Mouse (Mus musculus) spleen, postnatal 4 days (tissue): ENCODE results near the gene Rhot1.

Experiments used
- DNase-seq, 2 experiments: peaks; one replicate each; pipeline ENCODE4 v3.0.0; 2022; ENCODE audit warnings: low spot score in 2 of 2

Gene Rhot1

GRCm38 (mm10) chr11:80289701-80290445 lies 81.1 kb downstream of the Rhot1 start:
- no peak for DNase-seq

GRCm38 (mm10) chr11:80291004-80291403 lies 82.2 kb downstream of the Rhot1 start:
- no peak for DNase-seq

DNA sequence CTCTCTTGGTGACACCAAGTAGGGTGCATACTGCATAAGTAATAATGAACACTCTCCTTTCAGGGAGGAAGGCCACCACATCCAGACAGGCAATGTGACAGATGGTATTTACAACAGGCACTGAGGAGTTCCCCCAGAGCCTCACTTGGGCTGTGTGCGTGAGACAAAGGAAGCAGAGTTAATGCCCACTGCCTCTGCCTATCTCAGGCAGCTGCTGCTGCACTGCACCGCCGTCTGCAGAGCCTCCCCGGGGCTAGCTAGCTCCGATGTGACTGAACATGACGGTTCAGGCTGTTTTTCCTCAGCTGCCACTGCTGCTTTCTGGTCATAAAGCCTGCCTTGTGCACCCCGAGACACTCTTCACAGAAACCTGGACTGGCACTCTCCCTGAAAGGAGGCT lies 83.6 kb downstream of the Rhot1 start:
- no peak for DNase-seq

DNA sequence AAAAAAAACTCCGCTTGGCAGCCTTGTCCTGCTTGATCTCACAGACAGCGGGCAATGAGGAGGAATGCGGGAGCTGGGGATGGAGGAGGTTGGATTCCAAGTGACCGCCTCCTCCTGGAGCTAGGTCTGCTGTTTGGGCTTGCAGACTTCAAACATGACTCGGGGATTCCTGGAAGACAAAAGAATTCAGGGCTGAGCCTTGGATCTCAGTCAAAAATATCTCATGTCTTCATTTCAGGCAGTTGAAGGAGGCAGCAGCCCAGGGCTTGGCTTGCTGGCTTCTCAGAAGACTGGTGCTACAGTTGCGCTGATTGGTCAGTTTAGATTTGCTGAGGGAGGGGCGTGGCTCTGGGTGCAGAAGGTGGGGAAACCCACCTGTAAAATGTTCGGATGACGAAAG lies 86.2 kb downstream of the Rhot1 start:
- DNase-seq, result no peak

DNA sequence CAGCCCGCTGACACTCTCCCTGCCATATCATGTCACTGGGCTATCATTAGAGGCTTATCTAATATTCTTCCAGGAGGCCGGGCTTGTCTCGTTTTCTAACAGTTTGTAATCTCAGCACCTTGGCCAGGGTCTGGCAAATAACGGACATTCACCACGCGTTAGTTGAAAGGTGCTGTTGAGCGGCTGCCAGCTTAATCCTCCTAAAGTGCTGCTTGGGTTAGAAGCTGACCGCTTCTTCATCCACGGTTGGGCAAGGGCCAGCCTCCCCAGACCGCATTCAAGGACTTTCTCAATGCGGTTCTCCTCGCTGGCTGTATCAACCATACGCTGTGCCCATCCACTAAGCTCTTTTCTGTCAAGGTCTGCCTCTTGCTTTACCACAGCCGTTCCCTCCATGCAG lies 87.0 kb downstream of the Rhot1 start:
- DNase-seq, result no peak

- DNase-seq, result no peak
Observed at GRCm38 (mm10) chr11:80299513-80300235, 90.9 kb downstream of the Rhot1 start.

GRCm38 (mm10) chr11:80300551-80301315 lies 91.9 kb downstream of the Rhot1 start, which contains the start of gene Rhbdl3:
TSS of gene Rhbdl3 (plus strand) at chr11:80300912.
- no peak for DNase-seq

- no peak for DNase-seq
Observed at GRCm38 (mm10) chr11:80301316-80302045, 92.7 kb downstream of the Rhot1 start.

GRCm38 (mm10) chr11:80302046-80302390 lies 93.2 kb downstream of the Rhot1 start:
- DNase-seq, result no peak

DNA sequence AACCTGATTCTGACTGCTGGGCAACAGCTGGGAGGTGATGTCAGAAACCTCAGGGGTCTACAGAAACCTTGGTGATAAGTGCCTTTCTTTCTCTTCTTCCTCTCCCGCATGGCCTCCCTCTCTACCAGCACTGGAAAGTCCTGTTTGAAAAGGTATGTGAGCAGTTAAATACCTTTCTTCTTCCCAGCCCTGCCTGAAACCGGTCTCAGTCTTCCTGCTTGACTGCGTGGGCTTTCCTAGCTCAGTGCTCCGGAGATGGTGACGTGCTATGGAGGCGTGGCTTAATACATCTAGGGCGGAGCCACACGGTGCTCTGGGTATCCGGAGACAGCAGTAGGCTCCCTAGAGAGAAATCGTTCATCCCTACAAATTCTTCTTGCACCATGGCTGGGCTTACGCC lies 93.7 kb downstream of the Rhot1 start:
- DNase-seq, result no peak

GRCm38 (mm10) chr11:80303746-80304145 lies 94.9 kb downstream of the Rhot1 start:
- no peak for DNase-seq

GRCm38 (mm10) chr11:80304846-80305245 lies 96.0 kb downstream of the Rhot1 start:
- DNase-seq, result no peak

DNA sequence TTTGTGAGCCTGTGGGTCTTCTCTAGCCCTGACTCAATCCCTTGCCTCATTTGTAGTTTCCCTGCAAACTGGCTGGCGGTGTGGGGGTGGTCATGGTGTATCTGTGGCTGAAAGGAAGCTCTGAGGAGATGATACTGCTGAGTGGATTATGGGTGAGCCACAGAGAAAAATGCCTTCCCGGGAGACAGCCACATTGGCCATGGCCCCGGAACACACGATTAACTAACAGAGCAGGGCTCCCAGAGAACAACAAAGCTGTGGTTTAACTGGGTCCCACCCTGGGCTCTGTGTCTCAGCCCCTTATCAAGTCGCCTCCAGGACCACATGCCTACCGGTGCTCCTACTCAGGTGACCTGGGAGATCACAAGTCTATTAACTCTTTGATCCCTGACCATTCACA lies 99.7 kb downstream of the Rhot1 start:
- no peak for DNase-seq

GRCm38 (mm10) chr11:80311271-80311670 lies 102.5 kb downstream of the Rhot1 start:
- no peak for DNase-seq

DNA sequence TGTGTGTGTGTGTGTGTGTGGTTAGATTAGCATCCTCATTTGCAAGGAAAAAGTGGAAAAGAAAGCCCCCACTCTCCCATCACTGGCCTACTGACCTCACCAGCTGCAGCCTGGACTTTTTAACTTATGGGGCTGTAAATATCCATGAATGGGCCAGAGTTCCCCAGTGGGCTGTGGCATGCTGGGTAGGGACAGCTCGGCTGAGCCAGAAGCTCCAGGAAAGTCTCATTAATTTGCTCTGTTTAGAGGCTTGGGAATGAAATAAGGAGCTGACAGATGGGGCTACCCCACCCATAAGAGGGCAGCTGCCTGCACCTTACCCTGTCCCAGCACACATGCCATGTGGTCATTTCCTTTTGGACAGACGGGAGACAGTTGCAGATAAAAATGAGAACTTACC lies 103.2 kb downstream of the Rhot1 start:
- no peak for DNase-seq

GRCm38 (mm10) chr11:80312565-80312964 lies 103.7 kb downstream of the Rhot1 start:
- DNase-seq, result no peak

GRCm38 (mm10) chr11:80313462-80313861 lies 104.6 kb downstream of the Rhot1 start:
- no peak for DNase-seq

- no peak for DNase-seq
Observed at GRCm38 (mm10) chr11:80313944-80314343, 105.1 kb downstream of the Rhot1 start.

GRCm38 (mm10) chr11:80315743-80316639 lies 107.2 kb downstream of the Rhot1 start:
- no peak for DNase-seq
